Comparison of ENCODE assay signal across 8 mouse cellular contexts in genomic region chr17:5352901-5353300, GRCm38 (mm10).
DNase-seq lines count a peak whose midpoint lies in the region; ATAC-seq and TF ChIP-seq lines count a peak whose summit lies in the region.

No protein-coding gene starts in this region.

- peak; percentile 79 for ATAC-seq in hindbrain, postnatal 0 days
- ATAC-seq in midbrain, embryonic 14.5 days (ENCODE audit: low FRiP score, low TSS enrichment), result no peak
- no peak for ATAC-seq in inflammation-experienced regulatory T-cells, adult 6 months

- H3K4me2 ChIP-seq in hindbrain, postnatal 0 days (ENCODE audit: low read depth, low read length), result no peak overlapping the region
- H3K4me2 ChIP-seq in midbrain, embryonic 14.5 days (ENCODE audit: low read length), result no peak overlapping the region

- TF ChIP-seq CTCF in hindbrain, postnatal 0 days (IDR thresholded peaks at IDR 0.05; ENCODE audit: low read depth), result peak; percentile 49

- no peak overlapping the region for H3K27ac ChIP-seq in hindbrain, postnatal 0 days
- H3K27ac ChIP-seq in midbrain, embryonic 14.5 days (replicated peaks; ENCODE audit: low read depth, low read length), result no peak overlapping the region

- H3K9me3 ChIP-seq in hindbrain, postnatal 0 days (ENCODE audit: low read length), result no peaks in the 10 kb centered on the region
- no peaks in the 10 kb centered on the region for H3K9me3 ChIP-seq in midbrain, embryonic 14.5 days (ENCODE audit: control insufficient read depth, low read length)

- no peak overlapping the region for H3K9ac ChIP-seq in hindbrain, postnatal 0 days (replicated peaks; ENCODE audit: low read length)
- no peak overlapping the region for H3K9ac ChIP-seq in midbrain, embryonic 14.5 days (replicated peaks; ENCODE audit: low read length)

- H3K4me1 ChIP-seq in hindbrain, postnatal 0 days (ENCODE audit: insufficient read depth, low read length), result no peaks in the 10 kb centered on the region
- no peaks in the 10 kb centered on the region for H3K4me1 ChIP-seq in midbrain, embryonic 14.5 days (ENCODE audit: control insufficient read depth, insufficient read depth, low read length)

- DNase-seq in layer of hippocampus, adult 11-12 months (ENCODE audit: low spot score), result peak; percentile 54
- DNase-seq in layer of hippocampus, adult 9-10 months (ENCODE audit: low spot score), result no peak
- DNase-seq in adrenal gland, postnatal 14 days, result peak; percentile 70
- DNase-seq in cerebellum, adult 9-11 months, result peak; percentile 75
- peak; percentile 89 for DNase-seq in hindbrain, postnatal 0 days (ENCODE audit: low spot score)
- DNase-seq in midbrain, embryonic 14.5 days, result peak; percentile 72
- no peak for DNase-seq in embryo, embryonic 10.5 days (ENCODE audit: low spot score)

- H3K36me3 ChIP-seq in hindbrain, postnatal 0 days (ENCODE audit: insufficient read depth, low read length), result no peaks in the 10 kb centered on the region
- H3K36me3 ChIP-seq in midbrain, embryonic 14.5 days (ENCODE audit: control insufficient read depth, insufficient read depth, low read length), result no peaks in the 10 kb centered on the region

- no peak overlapping the region for H3K4me3 ChIP-seq in hindbrain, postnatal 0 days (ENCODE audit: low read length)
- H3K4me3 ChIP-seq in midbrain, embryonic 14.5 days (replicated peaks; ENCODE audit: low read depth, low read length), result no peak overlapping the region

- WGBS in hindbrain, postnatal 0 days, result 37% methylated on average over 5 of the region's 5 CpGs
- 65% methylated on average over 5 of the region's 5 CpGs for WGBS in midbrain, embryonic 14.5 days

- no peaks in the 10 kb centered on the region for H3K27me3 ChIP-seq in hindbrain, postnatal 0 days (ENCODE audit: insufficient read depth, low read length)
- H3K27me3 ChIP-seq in midbrain, embryonic 14.5 days (ENCODE audit: control insufficient read depth, insufficient read depth, low read length), result no peaks in the 10 kb centered on the region

Comparison
In these comparisons a context has a peak if more than half of its experiments do, and no peak if none do; other contexts are left out.
1. DNase-seq: peak in layer of hippocampus, adult 11-12 months (single experiment), adrenal gland, postnatal 14 days (single experiment), cerebellum, adult 9-11 months (single experiment), hindbrain, postnatal 0 days (single experiment) and midbrain, embryonic 14.5 days (single experiment); none in layer of hippocampus, adult 9-10 months (single experiment) and embryo, embryonic 10.5 days (single experiment).